In the genomic region with DNA sequence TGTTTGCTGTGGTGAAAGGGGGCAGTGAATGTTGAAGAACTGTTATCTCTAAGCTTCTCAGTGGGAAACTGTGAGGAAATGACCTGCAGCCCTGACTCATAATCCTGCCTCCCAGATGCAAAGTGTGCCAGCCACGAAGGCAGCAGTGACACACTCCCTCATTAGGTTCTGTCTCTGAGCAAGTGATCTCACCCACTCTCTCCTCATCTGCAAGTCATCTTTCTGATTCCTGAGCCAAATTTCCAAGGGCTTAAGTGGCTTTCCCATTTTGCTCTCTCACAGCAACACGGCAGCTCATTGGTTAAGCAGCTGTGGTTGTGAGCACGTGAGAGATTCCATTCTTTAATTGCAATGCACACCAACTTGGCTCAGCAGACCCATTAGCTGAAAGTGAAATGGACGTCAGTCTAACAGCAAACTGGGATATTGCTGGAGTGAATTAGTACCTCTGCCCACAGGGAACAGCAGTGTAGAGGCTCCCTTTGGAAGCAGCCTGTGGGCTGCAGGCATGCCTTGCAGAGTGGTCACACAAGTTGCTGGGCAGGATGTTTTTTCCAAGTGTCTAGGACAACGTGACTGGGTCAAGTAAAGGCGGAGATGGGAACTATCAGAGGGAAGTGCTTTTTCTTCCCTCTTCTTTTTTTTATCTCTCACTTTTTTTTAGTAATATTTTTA, we compare ENCODE assay signal across 12 mouse cellular contexts.
DNase-seq lines count a peak whose midpoint lies in the region; ATAC-seq and TF ChIP-seq lines count a peak whose summit lies in the region.
"Had no signal": no experiment of that assay in that cellular context is flagged by ENCODE, and none has a peak within 500 bp of the region (broad histone marks: within the 10 kb centered on the region; RNA-seq: fewer than 3 reads in every experiment).

No protein-coding gene starts in this region.

- H3K9ac ChIP-seq in hindbrain, embryonic 14.5 days, result no peak overlapping the region
- H3K9ac ChIP-seq: liver, embryonic 15.5 days had no signal

- peak overlapping the region; percentile 64 for H3K4me3 ChIP-seq in megakaryocyte, embryonic 14.5 days (replicated peaks)
- H3K4me3 ChIP-seq in myocyte, result no peak overlapping the region
- no peak overlapping the region for H3K4me3 ChIP-seq in hindbrain, embryonic 14.5 days (replicated peaks; ENCODE audit: low read length)
- H3K4me3 ChIP-seq: limb, embryonic 10.5 days; liver, embryonic 15.5 days had no signal

- peaks cover 69% of the 10 kb centered on the region for H3K4me1 ChIP-seq in megakaryocyte, embryonic 14.5 days
- no peaks in the 10 kb centered on the region for H3K4me1 ChIP-seq in hindbrain, embryonic 14.5 days (replicated peaks; ENCODE audit: control insufficient read depth, insufficient read depth, low read length)
- H3K4me1 ChIP-seq: liver, embryonic 15.5 days had no signal

- POLR2A ChIA-PET in Patski (lab: Charles Lee), result no interaction called here

- no peak overlapping the region for H3K27ac ChIP-seq in hindbrain, embryonic 14.5 days
- H3K27ac ChIP-seq: limb, embryonic 10.5 days; liver, embryonic 15.5 days had no signal

- peak; percentile 36 for DNase-seq in gastrocnemius, postnatal 25 days
- no peak for DNase-seq in gastrocnemius, adult 8-10 months (ENCODE audit: low spot score in 2 of 2)
- peak; percentile 71 for DNase-seq in Patski (ENCODE audit: low read depth, low spot score)
- DNase-seq in cerebellum, adult 11 months, result no peak
- DNase-seq in hindbrain, embryonic 14.5 days (ENCODE audit: low spot score), result no peak
- DNase-seq: right cerebral cortex, postnatal 4 days had no signal

- TF ChIP-seq CTCF in Patski (IDR thresholded peaks at IDR 0.05), result no peak

- peaks cover 71% of the 10 kb centered on the region for H3K36me3 ChIP-seq in megakaryocyte, embryonic 14.5 days (replicated peaks; ENCODE audit: low read length)
- no peaks in the 10 kb centered on the region for H3K36me3 ChIP-seq in myocyte (ENCODE audit: control insufficient read depth, insufficient read depth)
- H3K36me3 ChIP-seq in hindbrain, embryonic 14.5 days (replicated peaks; ENCODE audit: control insufficient read depth, insufficient read depth), result no peaks in the 10 kb centered on the region
- H3K36me3 ChIP-seq: liver, embryonic 15.5 days had no signal

- in situ Hi-C loops in Patski (cut with MboI; ENCODE audit: low pct_unique_long_range_greater_than_20kb), result no loop called here

- peak overlapping the region; percentile 41 for H3K4me2 ChIP-seq in myocyte (ENCODE audit: low read depth)
- no peak overlapping the region for H3K4me2 ChIP-seq in hindbrain, embryonic 14.5 days (replicated peaks)
- H3K4me2 ChIP-seq: liver, embryonic 15.5 days had no signal

- no peaks in the 10 kb centered on the region for H3K27me3 ChIP-seq in megakaryocyte, embryonic 14.5 days (replicated peaks)
- H3K27me3 ChIP-seq in Patski (no peaks in the 10 kb centered on the region), myocyte (ENCODE audit: control insufficient read depth, insufficient read depth, insufficient read length) (no peaks in the 10 kb centered on the region)
- no peaks in the 10 kb centered on the region for H3K27me3 ChIP-seq in hindbrain, embryonic 14.5 days (ENCODE audit: control insufficient read depth, insufficient read depth, low read length)
- H3K27me3 ChIP-seq: liver, embryonic 15.5 days had no signal

- ATAC-seq in megakaryocyte, adult 5-6 weeks (ENCODE audit: poor library complexity, severe bottlenecking), result no peak
- ATAC-seq in Patski, result peak; percentile 89
- ATAC-seq in hindbrain, embryonic 14.5 days (ENCODE audit: low FRiP score), result no peak
- ATAC-seq: forebrain, embryonic 16.5 days had no signal

- no peak for TF ChIP-seq POLR2A in myocyte (IDR thresholded peaks at IDR 0.05; ENCODE audit: insufficient read length, low read depth)

- H3ac ChIP-seq in myocyte (ENCODE audit: control insufficient read depth, insufficient read length), result no peak overlapping the region

- no peaks in the 10 kb centered on the region for H3K79me2 ChIP-seq in myocyte (ENCODE audit: control insufficient read depth, insufficient read depth)

- WGBS in hindbrain, embryonic 14.5 days, result 77% methylated on average over 6 of the region's 6 CpGs

- no peaks in the 10 kb centered on the region for H3K9me3 ChIP-seq in megakaryocyte, embryonic 14.5 days
- H3K9me3 ChIP-seq in hindbrain, embryonic 14.5 days (ENCODE audit: control insufficient read depth, low read length), result no peaks in the 10 kb centered on the region
- H3K9me3 ChIP-seq: limb, embryonic 10.5 days; liver, embryonic 15.5 days had no signal

- CTCF ChIA-PET in Patski (lab: Charles Lee), result interaction anchor here (1.3 to 2.3 kb wide), 3 partner anchors 10 to 20 kb away, joined by 3 to 6 read pairs (median 5); no protein-coding TSS in a partner anchor

TF ChIP-seq in myocyte, 11 proteins besides CTCF, POLR2A, EP300 and RAD21:
- TF ChIP-seq SRF (IDR thresholded peaks at IDR 0.05; ENCODE audit: control insufficient read depth, insufficient read length, low read depth) (no peak), E2F4 (IDR thresholded peaks at IDR 0.05; ENCODE audit: insufficient read depth) (no peak), POLR2AphosphoS2 (IDR thresholded peaks at IDR 0.05; ENCODE audit: insufficient read length, low read depth) (no peak), REST (IDR thresholded peaks at IDR 0.05; ENCODE audit: insufficient read depth, insufficient read length) (no peak), MYOD1 (IDR thresholded peaks at IDR 0.05; ENCODE audit: control insufficient read depth in 1 of 3, insufficient read length in 2 of 3, low read depth in 2 of 3) (no peak), CEBPB (IDR thresholded peaks at IDR 0.05; ENCODE audit: insufficient read depth, poor library complexity, severe bottlenecking) (0 out of 2 replicates have a peak, but pooled peaks have one; percentile 17), USF1 (IDR thresholded peaks at IDR 0.05; ENCODE audit: low read depth) (peak; percentile 63), MAX (IDR thresholded peaks at IDR 0.05; ENCODE audit: low read depth) (no peak), MYOG (IDR thresholded peaks at IDR 0.05; ENCODE audit: control insufficient read depth in 1 of 3, insufficient read depth in 1 of 3, insufficient read length in 2 of 3, low read depth in 2 of 3) (no peak), TCF3 (IDR thresholded peaks at IDR 0.05; ENCODE audit: insufficient read length, low read depth) (no peak), TCF12 (IDR thresholded peaks at IDR 0.05; ENCODE audit: insufficient read depth, poor library complexity, severe bottlenecking) (no peak)

Comparison
In these comparisons a context has a peak if more than half of its experiments do, and no peak if none do; other contexts are left out.
1. DNase-seq: peak in gastrocnemius, postnatal 25 days (single experiment) and Patski (single experiment); none in gastrocnemius, adult 8-10 months (0 of 2), cerebellum, adult 11 months (single experiment) and hindbrain, embryonic 14.5 days (single experiment).